Mouse (Mus musculus) liver, embryonic 14.5 days (tissue): Measurements from ENCODE around the gene Gm6034. TPM values are rescaled to one million over a fixed set of nuclear protein-coding genes. Genes with fewer than 3 reads are reported as not detected.
"Not testable (repeated sequence)": the region's sequence is repeated elsewhere in the genome, so short reads cannot be mapped to it uniquely, and the experiment has no call there.

Experiments used
- ATAC-seq: fragments of 200-750 bp; cut with Nextera tagmentation; 2 replicates; pipeline ENCODE4 v1.8.0; 2017; ENCODE audit warnings: moderate number of reproducible peaks, mild to moderate bottlenecking, moderate library complexity; ENCODE audit not compliant: insufficient read depth
- DNase-seq, 3 experiments: peaks; one replicate each; pipeline ENCODE4 v3.0.0-alpha.2; 2012 to 2013; ENCODE audit warnings: low read depth in 3 of 3, low spot score in 3 of 3
- H3K27ac ChIP-seq: fragments of 300-500 bp; sonication (generic); 2 replicates; pipeline ENCODE4 v1.5.1; 2014; ENCODE audit warnings: moderate library complexity, mild to moderate bottlenecking, control low read depth, inconsistent platforms
- H3K27me3 ChIP-seq: fragments of 300-500 bp; sonication (generic); 2 replicates; pipeline ENCODE4 v1.6.1; 2014; ENCODE audit warnings: mild to moderate bottlenecking, low read length, moderate library complexity; ENCODE audit not compliant: control insufficient read depth, insufficient read depth
- H3K36me3 ChIP-seq: fragments of 300-500 bp; sonication (generic); replicated peaks from 2 replicates; pipeline ENCODE4 v1.6.1; 2014; ENCODE audit warnings: low read depth; ENCODE audit not compliant: control insufficient read depth, insufficient read depth
- H3K4me1 ChIP-seq, 2 experiments: fragments of 200-500 bp in 1 of 2; fragments of 300-500 bp in 1 of 2; sonication (generic) in 1 of 2; replicated peaks; 2 replicates each; pipeline ENCODE4 v1.6.1; 2012 to 2014; ENCODE audit warnings: antibody characterized with exemption in 1 of 2, inconsistent platforms in 1 of 2, low read length in 1 of 2; ENCODE audit not compliant: control insufficient read depth in 2 of 2, insufficient read depth in 2 of 2
- H3K4me2 ChIP-seq: fragments of 300-500 bp; sonication (generic); 2 replicates; pipeline ENCODE4 v1.6.1; 2014; ENCODE audit warnings: low read depth, mild to moderate bottlenecking, control low read depth, moderate library complexity
- H3K4me3 ChIP-seq, 2 experiments: fragments of 200-500 bp in 1 of 2; fragments of 300-500 bp in 1 of 2; sonication (generic) in 1 of 2; 2 replicates each; pipeline ENCODE4 v1.5.1; 2012 to 2014; ENCODE audit warnings: low read depth in 2 of 2, low read length in 2 of 2, mild to moderate bottlenecking in 2 of 2, control low read depth in 1 of 2, inconsistent platforms in 1 of 2, moderate library complexity in 1 of 2; ENCODE audit not compliant: insufficient read depth in 1 of 2
- H3K9ac ChIP-seq: fragments of 300-500 bp; sonication (generic); replicated peaks from 2 replicates; pipeline ENCODE4 v1.6.1; 2014; ENCODE audit warnings: mild to moderate bottlenecking, control low read depth, moderate library complexity
- H3K9me3 ChIP-seq: fragments of 300-500 bp; sonication (generic); 2 replicates; pipeline ENCODE4 v1.6.1; 2016; ENCODE audit warnings: low read length, mixed read lengths; ENCODE audit not compliant: control insufficient read depth
- CTCF ChIP-seq: IDR thresholded peaks from 2 replicates; pipeline ENCODE4 v1.5.1; 2016; ENCODE audit warnings: antibody characterized with exemption, low read depth, control low read depth
- EP300 ChIP-seq: IDR thresholded peaks from 2 replicates; pipeline ENCODE4 v1.6.1; 2016; ENCODE audit warnings: antibody characterized with exemption, low read depth
- WGBS: fragments of 180-500 bp; shearing (Covaris S2); extraction: QIAGEN DNeasy Blood & Tissue Kit; methylation state at CpG from one replicate; pipeline ENCODE4 v1.1.7; 2014; ENCODE audit not compliant: insufficient replicate concordance; 5-methylcytosine and 5-hydroxymethylcytosine counted together
- polyA plus RNA-seq, 2 experiments: library from polyadenylated mRNA; depleted of rRNA in 1 of 2; stranded (reverse) in 1 of 2; unstranded in 1 of 2; fragments of >200 nt; fragmentation: Nextera tagmentation in 1 of 2; extraction: Ambion mirVana in 1 of 2; gene quantifications; 2 replicates each; pipeline versions ENCODE4 v1.2.1 to v1.2.3; 2012 to 2014

The Gm6034 gene
- polyA plus RNA-seq, 2 experiments = not detected

GRCm38 (mm10) chr17:36043286-36043685 lies 525 bp downstream of the Gm6034 start:
- no peak for DNase-seq
- Histone ChIP-seq H3K27me3 (no peaks in the 10 kb centered on the region), H3K4me3 (peak overlapping the region; percentile 56 to 86), H3K4me1 (peaks cover 0 to 5% of the 10 kb centered on the region in 2 experiments; a peak in 2 of 4 replicates), H3K4me2 (peak overlapping the region; percentile 74), H3K9me3 (no peaks in the 10 kb centered on the region), H3K27ac (no peak overlapping the region; the same call in 1 of the 2 replicates), H3K9ac (peak overlapping the region; percentile 58), H3K36me3 (no peaks in the 10 kb centered on the region)
- 61% methylated on average over 3 of the region's 3 CpGs for WGBS
- no peak for TF ChIP-seq EP300
- no peak for TF ChIP-seq CTCF
- ATAC-seq = no peak

- H3K4me3 ChIP-seq, H3K27me3 ChIP-seq, ATAC-seq, H3K4me2 ChIP-seq, H3K9ac ChIP-seq, H3K9me3 ChIP-seq, H3K27ac ChIP-seq, H3K4me1 ChIP-seq, DNase-seq, H3K36me3 ChIP-seq: not testable (repeated sequence)
- WGBS = 78% methylated on average over 23 of the region's 25 CpGs
These were observed 15.2 kb downstream of the Gm6034 start for GRCm38 (mm10) chr17:36057927-36058326.

- H3K27ac ChIP-seq, H3K9me3 ChIP-seq, ATAC-seq, H3K9ac ChIP-seq, H3K4me2 ChIP-seq, H3K27me3 ChIP-seq, H3K4me3 ChIP-seq, DNase-seq, H3K4me1 ChIP-seq, H3K36me3 ChIP-seq: not testable (repeated sequence)
- WGBS = 57% methylated on average over 1 of the region's 1 CpGs
These were observed 15.6 kb downstream of the Gm6034 start, which contains the start of gene Gm11127 for GRCm38 (mm10) chr17:36058362-36058761. Gene Gm11127, minus strand, starts transcription at chr17:36058371.

DNA sequence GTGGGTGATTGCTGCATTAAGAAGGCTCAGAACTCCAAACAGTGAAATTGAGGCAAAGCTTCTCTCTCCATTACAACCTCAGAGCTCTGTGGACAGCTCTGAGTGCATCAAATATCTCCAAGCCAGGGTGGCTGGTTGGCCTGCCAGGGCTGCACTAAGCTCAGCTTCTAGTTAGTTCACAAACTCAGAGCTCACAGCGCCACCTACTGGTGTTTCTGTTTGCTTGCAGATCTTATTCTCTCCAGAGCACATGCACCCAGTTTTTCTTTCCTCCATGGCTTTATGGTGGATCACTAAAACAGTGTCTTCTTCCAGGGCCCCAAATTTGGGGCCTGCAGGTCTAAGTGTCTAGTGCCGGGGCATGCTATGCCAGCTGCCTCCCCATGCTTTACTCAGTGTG lies 18.1 kb downstream of the Gm6034 start:
- Histone ChIP-seq H3K36me3 (no peaks in the 10 kb centered on the region), H3K4me1 (no peaks in the 10 kb centered on the region), H3K4me3 (no peak overlapping the region), H3K9ac (no peak overlapping the region), H3K27ac (no peak overlapping the region), H3K27me3 (no peaks in the 10 kb centered on the region), H3K4me2 (no peak overlapping the region), H3K9me3 (no peaks in the 10 kb centered on the region)
- 9% methylated on average over 2 of the region's 2 CpGs for WGBS
- no peak for TF ChIP-seq EP300
- TF ChIP-seq CTCF = peak; percentile 81
- 0 out of 2 replicates have a peak, but pooled peaks have one; percentile 18 for ATAC-seq
- peak; percentile 61 to 85 (median 82) for DNase-seq

GRCm38 (mm10) chr17:36081901-36082300 lies 39.1 kb downstream of the Gm6034 start:
- not testable (repeated sequence) for H3K9me3 ChIP-seq, DNase-seq, H3K27ac ChIP-seq, H3K9ac ChIP-seq, ATAC-seq, H3K4me3 ChIP-seq, H3K4me2 ChIP-seq, H3K4me1 ChIP-seq, H3K36me3 ChIP-seq
- peaks cover 29% of the 10 kb centered on the region for H3K27me3 ChIP-seq

- H3K9ac ChIP-seq, H3K4me3 ChIP-seq, H3K9me3 ChIP-seq, H3K36me3 ChIP-seq, ATAC-seq, H3K4me1 ChIP-seq, DNase-seq, H3K27ac ChIP-seq: not testable (repeated sequence)
- WGBS = 28% methylated on average over 5 of the region's 6 CpGs
- H3K27me3 ChIP-seq = peaks cover 29% of the 10 kb centered on the region
- H3K4me2 ChIP-seq = peak overlapping the region; percentile 71; the same call in 1 of the 2 replicates
These were observed 39.9 kb downstream of the Gm6034 start for GRCm38 (mm10) chr17:36082519-36083232.
